Mouse (Mus musculus) spleen, adult 18-20 months (tissue): Measurements from ENCODE around the gene Klrb1b.
A peak's percentile ranks its signal among the peaks of the same experiment; 100 is the strongest.
"Not testable (repeated sequence)": the region's sequence is repeated elsewhere in the genome, so short reads cannot be mapped to it uniquely, and the experiment has no call there.

Experiments used
- DNase-seq, 2 experiments: peaks; one replicate each; pipeline ENCODE4 v3.0.0; 2022; ENCODE audit warnings: mixed read lengths in 2 of 2

Klrb1b gene

GRCm38 (mm10) chr6:128799144-128799895 lies 26.8 kb downstream of the Klrb1b start:
- DNase-seq = peak; percentile 73 to 81

GRCm38 (mm10) chr6:128798772-128799143 lies 27.4 kb downstream of the Klrb1b start:
- DNase-seq = peak; percentile 64 to 65

- no peak for DNase-seq
These were observed 28.0 kb downstream of the Klrb1b start for GRCm38 (mm10) chr6:128797936-128798771.

DNA sequence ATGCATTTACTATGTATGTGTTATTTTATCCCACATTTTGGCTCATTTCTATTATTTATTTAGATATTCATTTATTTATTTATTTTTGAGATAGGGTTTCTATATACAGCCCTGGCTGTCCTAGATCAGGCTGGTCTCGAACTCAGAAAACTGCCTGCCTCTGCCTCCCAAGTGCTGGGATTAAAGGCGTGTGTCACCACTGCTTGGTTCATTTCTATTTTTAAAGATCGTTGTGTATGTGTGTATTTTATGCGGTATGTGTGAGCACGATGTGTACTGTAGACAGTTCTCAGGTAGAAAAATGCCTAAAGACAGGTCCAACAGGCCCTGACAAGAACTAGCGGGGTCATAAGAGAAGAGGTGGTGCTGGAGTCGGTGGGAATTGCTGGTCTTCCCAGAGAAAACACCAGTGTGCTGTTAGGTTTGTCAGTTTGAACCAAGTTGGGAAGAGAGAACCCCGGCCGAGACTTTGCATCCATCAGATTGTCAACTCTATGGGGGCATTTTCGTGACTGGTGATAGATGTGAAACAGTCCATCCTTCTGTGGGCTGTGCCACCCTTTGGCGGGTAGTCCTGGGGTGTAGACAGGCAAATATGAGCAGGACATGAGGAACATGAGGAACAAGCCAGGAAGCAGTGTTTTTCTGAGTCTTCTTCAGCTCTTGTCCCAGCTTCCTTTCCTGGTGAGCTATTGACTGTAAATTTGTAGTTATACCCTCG lies 28.8 kb downstream of the Klrb1b start:
- DNase-seq = no peak

GRCm38 (mm10) chr6:128796321-128796955 lies 29.7 kb downstream of the Klrb1b start:
- no peak for DNase-seq

- no peak for DNase-seq
These were observed 32.4 kb downstream of the Klrb1b start for GRCm38 (mm10) chr6:128793734-128794133.

- not testable (repeated sequence) for DNase-seq
These were observed 35.6 kb downstream of the Klrb1b start for GRCm38 (mm10) chr6:128790491-128790994.

DNA sequence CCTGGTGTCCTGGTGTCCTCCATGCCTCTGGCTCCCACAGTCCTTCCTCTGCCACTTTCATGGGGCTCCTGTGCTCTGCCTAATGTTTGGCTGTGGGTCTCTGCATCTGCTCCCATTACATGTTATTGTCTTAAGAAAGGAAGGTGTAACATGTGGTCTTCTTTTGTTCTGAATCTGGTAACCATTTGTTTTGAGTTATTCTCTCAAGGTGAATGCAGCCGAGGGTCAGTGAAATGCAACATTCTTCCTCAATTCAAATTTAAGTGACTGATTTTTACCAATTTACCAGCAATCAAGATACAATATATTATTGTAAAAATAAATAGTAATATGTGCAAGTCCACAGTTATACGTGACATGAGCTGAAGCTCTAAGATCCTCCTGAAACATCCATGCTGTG lies 37.0 kb downstream of the Klrb1b start, which contains the start of gene Klrb1c:
Gene Klrb1c (minus strand): TSS at position 101 of the 400 bp plus-strand sequence.
- no peak for DNase-seq

DNA sequence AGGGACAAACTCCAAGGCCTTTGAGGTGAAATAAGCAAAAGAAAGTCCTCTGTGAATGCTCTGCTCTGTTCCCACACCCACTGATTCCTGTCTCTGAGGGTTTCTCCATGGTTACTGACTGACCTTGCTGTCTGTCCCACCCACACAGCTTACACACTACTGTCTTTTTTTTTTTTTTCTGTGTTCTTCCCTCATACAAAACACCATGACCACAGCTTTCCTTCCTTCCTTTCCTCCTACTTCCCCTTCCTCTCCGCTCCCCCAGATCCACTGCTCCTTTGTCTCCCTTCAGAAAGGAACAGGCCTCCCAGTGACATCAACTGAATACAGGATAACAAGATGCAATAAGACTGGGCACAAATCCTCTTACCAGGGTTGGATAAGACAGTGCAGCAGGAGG lies 37.6 kb downstream of the Klrb1b start:
- DNase-seq = no peak

- not testable (repeated sequence) for DNase-seq
These were observed 39.7 kb downstream of the Klrb1b start for GRCm38 (mm10) chr6:128786396-128786795.

- DNase-seq = no peak
These were observed 56.5 kb downstream of the Klrb1b start for GRCm38 (mm10) chr6:128769481-128770253.

DNA sequence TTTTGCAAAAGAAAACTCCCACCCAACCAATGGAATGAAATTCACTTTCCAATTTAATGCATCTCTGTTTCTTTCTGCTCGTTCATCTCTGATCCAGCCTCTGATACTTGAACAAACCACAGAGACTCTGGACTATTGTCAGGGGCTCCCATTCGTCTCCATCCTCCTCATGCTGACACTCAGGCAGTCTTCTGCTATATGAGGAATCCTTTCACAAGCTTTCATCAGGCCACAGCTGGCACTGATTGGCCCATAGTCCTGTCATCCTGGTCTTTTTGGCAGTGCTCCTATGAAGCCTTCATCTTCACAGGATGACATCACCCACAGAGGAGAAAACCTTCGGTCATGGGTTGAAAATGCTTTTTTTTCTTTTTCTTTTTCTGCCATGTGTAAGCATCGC lies 58.1 kb downstream of the Klrb1b start:
- no peak for DNase-seq

- DNase-seq = peak; percentile 28 to 64
These were observed 59.5 kb downstream of the Klrb1b start for GRCm38 (mm10) chr6:128766486-128767254.

DNA sequence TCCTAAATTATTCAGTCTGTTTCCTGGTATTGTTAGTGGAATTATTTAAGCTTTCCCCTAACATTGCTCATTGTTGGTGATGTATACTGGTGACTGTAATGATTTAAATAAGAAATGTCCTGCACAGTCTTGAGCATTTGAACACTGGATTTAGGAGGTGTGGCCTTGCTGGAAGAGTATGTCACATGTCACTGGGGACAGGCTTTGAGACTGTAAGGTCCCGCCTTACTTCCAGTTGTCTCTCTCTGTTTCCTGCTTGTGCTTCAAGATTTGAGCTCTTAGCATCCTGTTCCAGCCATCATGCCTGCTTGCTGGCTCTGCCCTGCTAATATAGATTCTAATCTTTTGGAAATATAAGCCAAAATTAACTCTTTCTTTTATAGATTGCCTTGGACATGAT lies 60.9 kb downstream of the Klrb1b start:
- no peak for DNase-seq

DNA sequence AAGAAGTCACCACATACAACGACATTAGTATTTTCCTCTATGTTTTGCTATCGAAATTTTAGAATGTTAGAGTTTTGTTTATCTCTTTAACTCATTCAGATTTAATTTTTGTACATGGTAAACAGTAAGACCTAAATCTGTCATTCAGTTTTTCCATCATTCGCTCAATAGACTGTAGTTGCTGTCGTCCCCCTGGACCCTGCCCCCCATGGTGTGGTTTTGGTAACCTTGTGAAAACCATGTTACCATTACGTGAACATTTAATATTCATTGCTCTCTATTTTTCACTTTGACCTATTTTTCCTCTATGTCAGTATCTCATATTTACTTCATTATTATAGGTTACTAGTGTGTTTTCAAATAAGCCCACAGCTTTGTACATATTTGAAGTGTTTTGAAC lies 61.5 kb downstream of the Klrb1b start:
- no peak for DNase-seq

DNA sequence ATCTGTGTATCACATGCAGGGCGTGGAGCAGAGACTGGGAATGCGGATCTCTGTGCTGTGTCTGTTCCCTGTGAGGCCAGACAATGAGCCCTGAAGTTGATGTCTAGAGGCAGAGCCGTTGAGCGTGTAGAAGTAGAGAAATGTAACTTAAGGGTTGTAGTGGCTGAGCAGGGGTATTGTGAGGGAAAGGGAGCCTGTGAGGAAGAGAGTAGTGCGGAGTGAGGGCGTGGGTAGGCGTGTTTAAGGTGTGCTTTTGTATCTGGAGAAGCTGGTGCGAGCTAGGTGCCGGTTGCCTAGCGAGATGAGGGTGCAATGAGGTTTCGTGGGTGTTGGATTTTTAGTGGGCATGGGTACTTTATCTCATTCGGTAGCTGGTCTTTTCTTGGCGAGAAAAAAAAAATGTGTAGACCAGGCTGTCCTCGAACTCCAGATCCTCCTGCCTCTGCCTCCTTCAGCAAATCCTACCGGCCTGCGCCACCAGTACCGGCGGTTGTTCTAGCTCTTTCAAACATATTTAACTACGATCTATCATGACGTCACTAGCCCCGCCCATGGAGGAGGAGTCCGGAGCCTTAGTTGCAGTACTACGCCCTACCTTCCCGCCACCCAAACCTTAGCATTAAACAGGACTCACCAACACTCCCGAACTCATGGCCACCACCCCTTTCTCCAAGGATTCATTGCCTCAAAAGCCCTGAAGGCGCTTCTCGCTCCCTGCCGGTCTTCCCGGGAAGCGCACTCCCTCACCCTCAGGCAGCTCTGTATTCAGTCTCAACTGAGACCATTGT lies 62.2 kb downstream of the Klrb1b start:
- DNase-seq = peak; percentile 85 to 89
